Comparison of ENCODE assay signal across 8 mouse cellular contexts in genomic region chr8:84686191-84687002, GRCm38 (mm10). TPM values are rescaled to one million over a fixed set of nuclear protein-coding genes. Genes with fewer than 3 reads are reported as not detected.
DNase-seq lines count a peak whose midpoint lies in the region; ATAC-seq and TF ChIP-seq lines count a peak whose summit lies in the region.

Trmt1 (plus strand) TSS chr8:84686307.

- DNase-seq in ES-CJ7 (ENCODE audit: low read depth, low spot score) = peak; percentile 86
- DNase-seq in adrenal gland, postnatal 25 days = no peak
- no peak for DNase-seq in forebrain, embryonic 14.5 days (ENCODE audit: low spot score)
- DNase-seq in hindbrain, embryonic 11.5 days (ENCODE audit: low spot score) = peak; percentile 42
- DNase-seq in layer of hippocampus, postnatal 36 days = no peak
- peak; percentile 72 for DNase-seq in stomach, postnatal 0 days (ENCODE audit: low spot score)
- no peak for DNase-seq in right cerebral cortex, postnatal 36 days (ENCODE audit: low spot score in 2 of 2)

- 8% methylated on average over 20 of the region's 20 CpGs for WGBS in forebrain, embryonic 14.5 days
- 10% methylated on average over 20 of the region's 20 CpGs for WGBS in hindbrain, embryonic 11.5 days
- WGBS in stomach, postnatal 0 days = 10% methylated on average over 20 of the region's 20 CpGs

- peaks cover 31% of the 10 kb centered on the region for H3K4me1 ChIP-seq in forebrain, embryonic 14.5 days (ENCODE audit: control insufficient read depth, insufficient read depth, low read length)
- H3K4me1 ChIP-seq in hindbrain, embryonic 11.5 days (replicated peaks; ENCODE audit: control insufficient read depth, insufficient read depth, low read length) = 0 out of 2 replicates have a peak, but pooled peaks cover 2% of the 10 kb centered on the region
- H3K4me1 ChIP-seq in stomach, postnatal 0 days (replicated peaks; ENCODE audit: control insufficient read depth, insufficient read depth) = 0 out of 2 replicates have a peak, but pooled peaks cover 3% of the 10 kb centered on the region

- TF ChIP-seq EP300 in stomach, postnatal 0 days (optimal IDR thresholded peaks at IDR 0.05) = no peak

- H3K4me3 ChIP-seq in forebrain, embryonic 14.5 days (ENCODE audit: low read depth, low read length) = peak within 1 kb of the TSS; percentile 99
- peak within 1 kb of the TSS; percentile 76 for H3K4me3 ChIP-seq in hindbrain, embryonic 11.5 days (ENCODE audit: low read depth, low read length)
- H3K4me3 ChIP-seq in stomach, postnatal 0 days (ENCODE audit: low read depth, low read length) = peak within 1 kb of the TSS; percentile 98

- no peak for TF ChIP-seq CTCF in stomach, postnatal 0 days (IDR thresholded peaks at IDR 0.05; ENCODE audit: low read depth)

- no peaks in the 10 kb centered on the region for H3K27me3 ChIP-seq in forebrain, embryonic 14.5 days (replicated peaks; ENCODE audit: control insufficient read depth, insufficient read depth, low read length)
- H3K27me3 ChIP-seq in hindbrain, embryonic 11.5 days (ENCODE audit: control insufficient read depth, insufficient read depth, low read length) = no peaks in the 10 kb centered on the region
- no peaks in the 10 kb centered on the region for H3K27me3 ChIP-seq in stomach, postnatal 0 days (ENCODE audit: control insufficient read depth, insufficient read depth, low read length)

- H3K9me3 ChIP-seq in forebrain, embryonic 14.5 days (replicated peaks; ENCODE audit: control insufficient read depth, low read length) = no peaks in the 10 kb centered on the region
- H3K9me3 ChIP-seq in hindbrain, embryonic 11.5 days (ENCODE audit: control insufficient read depth, low read length) = no peaks in the 10 kb centered on the region
- H3K9me3 ChIP-seq in stomach, postnatal 0 days (ENCODE audit: control insufficient read depth, low read length) = no peaks in the 10 kb centered on the region

- H3K36me3 ChIP-seq in forebrain, embryonic 14.5 days (ENCODE audit: control insufficient read depth, insufficient read depth, low read length) = peaks cover 20% of the 10 kb centered on the region
- H3K36me3 ChIP-seq in hindbrain, embryonic 11.5 days (ENCODE audit: control insufficient read depth, insufficient read depth, low read length) = no peaks in the 10 kb centered on the region; the same call in 1 of the 2 replicates
- no peaks in the 10 kb centered on the region for H3K36me3 ChIP-seq in stomach, postnatal 0 days (ENCODE audit: control insufficient read depth, insufficient read depth, low read length)

- peak within 1 kb of the TSS; percentile 99 for H3K9ac ChIP-seq in forebrain, embryonic 14.5 days (ENCODE audit: low read length)
- peak within 1 kb of the TSS; percentile 86 for H3K9ac ChIP-seq in hindbrain, embryonic 11.5 days (ENCODE audit: low read depth, low read length)
- peak within 1 kb of the TSS; percentile 96 for H3K9ac ChIP-seq in stomach, postnatal 0 days (ENCODE audit: low read length)

- H3K4me2 ChIP-seq in forebrain, embryonic 14.5 days (ENCODE audit: low read length) = peak within 1 kb of the TSS; percentile 85
- peak within 1 kb of the TSS; percentile 79 for H3K4me2 ChIP-seq in hindbrain, embryonic 11.5 days (replicated peaks; ENCODE audit: low read depth, low read length)
- peak within 1 kb of the TSS; percentile 72 for H3K4me2 ChIP-seq in stomach, postnatal 0 days (replicated peaks; ENCODE audit: low read depth)

- H3K27ac ChIP-seq in forebrain, embryonic 14.5 days (ENCODE audit: low read depth, low read length) = peak within 1 kb of the TSS; percentile 89; the same call in 1 of the 2 replicates
- H3K27ac ChIP-seq in hindbrain, embryonic 11.5 days (ENCODE audit: low read depth, low read length) = peak within 1 kb of the TSS; percentile 84
- H3K27ac ChIP-seq in stomach, postnatal 0 days (replicated peaks) = peak within 1 kb of the TSS; percentile 92

- ATAC-seq in forebrain, embryonic 14.5 days = no peak
- 0 out of 2 replicates have a peak, but pooled peaks have one; percentile 8 for ATAC-seq in hindbrain, embryonic 11.5 days (ENCODE audit: low FRiP score)
- 0 out of 2 replicates have a peak, but pooled peaks have one; percentile 8 for ATAC-seq in megakaryocyte progenitor cell, adult 5-6 weeks (replicated peaks; ENCODE audit: poor library complexity)
- no peak for ATAC-seq in stomach, postnatal 0 days (ENCODE audit: low FRiP score, low TSS enrichment)

RNA-seq across cellular contexts. Expression of gene Trmt1, which starts in this region (rescaled TPM):
- 75.1 and 83.9 TPM in 2 replicates for total RNA-seq in adrenal gland, postnatal 25 days (2021)
- 47.8 and 52.3 TPM in 2 replicates for polyA plus RNA-seq in forebrain, embryonic 14.5 days (2014; fragmentation: Nextera tagmentation; extraction: Ambion mirVana)
- 47.9 and 51.1 TPM in 2 replicates for polyA plus RNA-seq in hindbrain, embryonic 11.5 days (2014; fragmentation: Nextera tagmentation; extraction: Ambion mirVana)
- total RNA-seq in layer of hippocampus, postnatal 36 days (2021) = 100 to 1,000 TPM in 1 of 2 experiments, 10 to 100 TPM in 1; 95.2 to 115 TPM
- total RNA-seq in megakaryocyte progenitor cell, adult 5-6 weeks (2015) = 56.0 and 64.4 TPM in 2 replicates
- total RNA-seq in megakaryocyte progenitor cell, adult 5-6 weeks (2017) = 82.2 and 84.4 TPM in 2 replicates
- 45.1 and 49.9 TPM in 2 replicates for polyA plus RNA-seq in stomach, postnatal 0 days (2015; fragmentation: Nextera tagmentation; extraction: Ambion mirVana)

Comparison
In these comparisons a context has a peak if more than half of its experiments do, and no peak if none do; other contexts are left out.
1. DNase-seq: peak in ES-CJ7 (single experiment), hindbrain, embryonic 11.5 days (single experiment) and stomach, postnatal 0 days (single experiment); none in adrenal gland, postnatal 25 days (single experiment), forebrain, embryonic 14.5 days (single experiment), layer of hippocampus, postnatal 36 days (0 of 2) and right cerebral cortex, postnatal 36 days (0 of 2).
2. ATAC-seq: peak in hindbrain, embryonic 11.5 days (single experiment) and megakaryocyte progenitor cell, adult 5-6 weeks (single experiment); none in forebrain, embryonic 14.5 days (single experiment) and stomach, postnatal 0 days (single experiment).
3. Peak in every context shown above with its lines, with median percentiles within 50 percentile points of each other: H3K27ac ChIP-seq, H3K4me2 ChIP-seq, H3K4me3 ChIP-seq and H3K9ac ChIP-seq.